Mouse (Mus musculus) MEL (cell line): ENCODE results near the gene Slc25a48. TPM values are rescaled to one million over a fixed set of nuclear protein-coding genes. Genes with fewer than 3 reads are reported as not detected.

Experiments
- DNase-seq: peaks from one replicate; pipeline ENCODE4 v3.0.0; 2011; ENCODE audit warnings: low read depth, low spot score
- H3K27ac ChIP-seq: 2 replicates; pipeline ENCODE4 v1.5.1; 2012; ENCODE audit warnings: low read depth, mild to moderate bottlenecking, control low read depth, low read length, moderate library complexity; ENCODE audit not compliant: control insufficient read depth
- H3K27me3 ChIP-seq, 2 experiments: fragments of 150-350 bp in 1 of 2; sonication (generic) in 1 of 2; 2 replicates each; pipeline ENCODE4 v1.6.1; 2012; ENCODE audit warnings: low read length in 2 of 2, mild to moderate bottlenecking in 2 of 2, improper control_type of control experiment in 1 of 2, moderate library complexity in 1 of 2; ENCODE audit not compliant: insufficient read depth in 2 of 2, control insufficient read depth in 1 of 2
- H3K36me3 ChIP-seq, 2 experiments: 2 replicates each; pipeline ENCODE4 v1.6.1; 2012 to 2014; ENCODE audit warnings: low read length in 2 of 2, improper control_type of control experiment in 1 of 2, inconsistent platforms in 1 of 2, mild to moderate bottlenecking in 1 of 2; ENCODE audit not compliant: insufficient read depth in 2 of 2, control insufficient read depth in 1 of 2
- H3K4me1 ChIP-seq, 2 experiments: fragments of 150-350 bp in 1 of 2; sonication (generic) in 1 of 2; 2 replicates each; pipeline ENCODE4 v1.6.1; 2012; ENCODE audit warnings: low read length in 2 of 2, improper control_type of control experiment in 1 of 2, mild to moderate bottlenecking in 1 of 2; ENCODE audit not compliant: insufficient read depth in 2 of 2, control insufficient read depth in 1 of 2
- H3K4me3 ChIP-seq, 2 experiments: fragments of 150-350 bp in 1 of 2; sonication (generic) in 1 of 2; 2 replicates each; pipeline ENCODE4 v1.5.1; 2012; ENCODE audit warnings: low read depth in 2 of 2, low read length in 2 of 2, mild to moderate bottlenecking in 2 of 2, moderate library complexity in 2 of 2, control low read depth in 1 of 2, improper control_type of control experiment in 1 of 2; ENCODE audit not compliant: control insufficient read depth in 1 of 2, insufficient read depth in 1 of 2
- H3K79me2 ChIP-seq: 2 replicates; pipeline ENCODE4 v1.6.1; 2012; ENCODE audit warnings: mild to moderate bottlenecking, low read length, moderate library complexity; ENCODE audit not compliant: control insufficient read depth, poor library complexity, insufficient read depth
- H3K9ac ChIP-seq: 2 replicates; pipeline ENCODE4 v1.6.1; 2012; ENCODE audit warnings: low read depth, mild to moderate bottlenecking, control low read depth, low read length, moderate library complexity; ENCODE audit not compliant: control insufficient read depth, poor library complexity, severe bottlenecking
- H3K9me3 ChIP-seq: fragments of 150-350 bp; sonication (generic); replicated peaks from 2 replicates; pipeline ENCODE4 v1.6.1; 2012; ENCODE audit warnings: mild to moderate bottlenecking, low read length, improper control_type of control experiment, moderate library complexity; ENCODE audit not compliant: insufficient read depth
- CHD1 ChIP-seq: IDR thresholded peaks from 2 replicates; pipeline ENCODE4 v1.6.1; 2012; ENCODE audit warnings: low read depth, mild to moderate bottlenecking, inconsistent platforms, low read length, improper control_type of control experiment
- CTCF ChIP-seq, 3 experiments: IDR thresholded peaks in 2 of 3; conservative IDR thresholded peaks in 1 of 3; 2 replicates each; pipeline ENCODE4 v1.5.1; 2011 to 2012; ENCODE audit warnings: low read length in 3 of 3, low read depth in 2 of 3, mild to moderate bottlenecking in 2 of 3, improper control_type of control experiment in 1 of 3, inconsistent platforms in 1 of 3, mixed read lengths in 1 of 3, moderate library complexity in 1 of 3; ENCODE audit not compliant: control insufficient read depth in 1 of 3, insufficient read depth in 1 of 3, poor library complexity in 1 of 3, severe bottlenecking in 1 of 3
- E2F4 ChIP-seq: IDR thresholded peaks from 2 replicates; pipeline ENCODE4 v1.6.1; 2011; ENCODE audit warnings: low read depth, low read length, improper control_type of control experiment, borderline replicate concordance
- ETS1 ChIP-seq: IDR thresholded peaks from 2 replicates; pipeline ENCODE4 v1.6.1; 2012; ENCODE audit warnings: low read depth, mild to moderate bottlenecking, inconsistent platforms, low read length, improper control_type of control experiment, moderate library complexity
- GATA1 ChIP-seq: IDR thresholded peaks from 2 replicates; pipeline ENCODE4 v1.6.1; 2011; ENCODE audit warnings: low read depth, low read length, improper control_type of control experiment
- KAT2A ChIP-seq: conservative IDR thresholded peaks from 2 replicates; pipeline ENCODE4 v1.6.1; 2012; ENCODE audit warnings: low read depth, low read length, improper control_type of control experiment, inconsistent platforms
- MAX ChIP-seq: IDR thresholded peaks from 2 replicates; pipeline ENCODE4 v1.6.1; 2011; ENCODE audit warnings: low read length, improper control_type of control experiment
- MAZ ChIP-seq: IDR thresholded peaks from 2 replicates; pipeline ENCODE4 v1.6.1; 2012; ENCODE audit warnings: low read depth, mild to moderate bottlenecking, inconsistent platforms, low read length, improper control_type of control experiment
- MEF2A ChIP-seq: IDR thresholded peaks from 2 replicates; pipeline ENCODE4 v1.6.1; 2014; ENCODE audit warnings: low read depth, mild to moderate bottlenecking, inconsistent platforms, low read length, improper control_type of control experiment; ENCODE audit not compliant: poor library complexity, insufficient replicate concordance, severe bottlenecking; ENCODE audit errors: extremely low read depth
- MXI1 ChIP-seq: IDR thresholded peaks from 2 replicates; pipeline ENCODE4 v1.6.1; 2011; ENCODE audit warnings: mild to moderate bottlenecking, low read depth, low read length, improper control_type of control experiment
- MYC ChIP-seq: IDR thresholded peaks from 2 replicates; pipeline ENCODE4 v1.6.1; 2011; ENCODE audit warnings: low read depth, mild to moderate bottlenecking, low read length, improper control_type of control experiment, moderate library complexity
- NELFE ChIP-seq: IDR thresholded peaks from 2 replicates; pipeline ENCODE4 v1.6.1; 2011; ENCODE audit warnings: low read depth, low read length, improper control_type of control experiment
- NRF1 ChIP-seq: IDR thresholded peaks from 2 replicates; pipeline ENCODE4 v1.6.1; 2014; ENCODE audit warnings: low read depth, mild to moderate bottlenecking, inconsistent platforms, low read length, improper control_type of control experiment, moderate library complexity; ENCODE audit not compliant: poor library complexity, insufficient read depth, severe bottlenecking
- POLR2A ChIP-seq, 2 experiments: IDR thresholded peaks; 2 replicates each; pipeline ENCODE4 v1.6.1; 2011 to 2012; ENCODE audit warnings: low read length in 2 of 2, mild to moderate bottlenecking in 2 of 2, control low read depth in 1 of 2, improper control_type of control experiment in 1 of 2, low read depth in 1 of 2, moderate library complexity in 1 of 2; ENCODE audit not compliant: control insufficient read depth in 1 of 2, insufficient read depth in 1 of 2, poor library complexity in 1 of 2
- POLR2AphosphoS5 ChIP-seq: IDR thresholded peaks from 2 replicates; pipeline ENCODE4 v1.6.1; 2012; ENCODE audit warnings: low read depth, borderline replicate concordance, mild to moderate bottlenecking, inconsistent platforms, low read length, moderate library complexity, mixed read lengths
- RCOR1 ChIP-seq: IDR thresholded peaks from 2 replicates; pipeline ENCODE4 v1.6.1; 2012; ENCODE audit warnings: low read depth, mild to moderate bottlenecking, inconsistent platforms, low read length, improper control_type of control experiment
- SIN3A ChIP-seq: IDR thresholded peaks from 2 replicates; pipeline ENCODE4 v1.6.1; 2012; ENCODE audit warnings: low read length, improper control_type of control experiment, inconsistent platforms
- TAL1 ChIP-seq: IDR thresholded peaks from 2 replicates; pipeline ENCODE4 v1.6.1; 2012; ENCODE audit warnings: mild to moderate bottlenecking, inconsistent platforms, low read length, moderate library complexity, mixed read lengths
- TCF12 ChIP-seq: IDR thresholded peaks from 2 replicates; pipeline ENCODE4 v1.6.1; 2014; ENCODE audit warnings: low read depth, mild to moderate bottlenecking, inconsistent platforms, low read length, improper control_type of control experiment, moderate library complexity
- ZC3H11A ChIP-seq: IDR thresholded peaks from 2 replicates; pipeline ENCODE4 v1.6.1; 2012; ENCODE audit warnings: low read depth, mild to moderate bottlenecking, inconsistent platforms, low read length, improper control_type of control experiment
- ZNF384 ChIP-seq: IDR thresholded peaks from 2 replicates; pipeline ENCODE4 v1.6.1; 2012; ENCODE audit warnings: low read depth, mild to moderate bottlenecking, inconsistent platforms, low read length, improper control_type of control experiment
- polyA plus RNA-seq, 2 experiments: library from polyadenylated mRNA; stranded (reverse) in 1 of 2; unstranded in 1 of 2; fragments of >175 nt in 1 of 2; fragments of >200 nt in 1 of 2; gene quantifications; 2 replicates each; pipeline versions ENCODE4 v1.2.1 to v1.2.4; 2012; ENCODE audit warnings: low replicate concordance in 2 of 2, low read depth in 1 of 2; ENCODE audit not compliant: insufficient read length in 2 of 2, insufficient read depth in 1 of 2, missing spikeins in 1 of 2
- total RNA-seq: library from RNA; depleted of rRNA; stranded (reverse); fragments of 300-350 nt; gene quantifications from 2 replicates; pipeline ENCODE4 v1.2.3, GENCODE M21; 2012; rRNA removed

Slc25a48 gene
- not detected in 2 replicates for total RNA-seq
- polyA plus RNA-seq = not detected

- Histone ChIP-seq H3K79me2 (no peaks in the 10 kb centered on the region), H3K4me3 (no peak within 1 kb of the TSS), H3K9ac (no peak within 1 kb of the TSS), H3K27me3 (no peaks in the 10 kb centered on the region), H3K4me1 (no peaks in the 10 kb centered on the region), H3K36me3 (no peaks in the 10 kb centered on the region), H3K9me3 (no peaks in the 10 kb centered on the region), H3K27ac (no peak within 1 kb of the TSS)
- TF ChIP-seq MXI1 (no peak), MAZ (no peak), CHD1 (no peak), TCF12 (no peak), KAT2A (no peak), POLR2AphosphoS5 (no peak), TAL1 (no peak), NELFE (no peak), NRF1 (no peak), ZC3H11A (no peak), MAX (no peak), MEF2A (no peak), RCOR1 (no peak), ETS1 (no peak), ZNF384 (no peak), SIN3A (no peak)
- DNase-seq = no peak
Measured at GRCm38 (mm10) chr13:56438211-56439075, at the start of gene Slc25a48. Gene Slc25a48, plus strand, starts transcription at chr13:56438355.

GRCm38 (mm10) chr13:56397572-56397971, 40.6 kb upstream of the Slc25a48 start:
- no peaks in the 10 kb centered on the region for H3K9me3 ChIP-seq
- no peak for DNase-seq
- H3K9ac ChIP-seq = no peak overlapping the region
- no peaks in the 10 kb centered on the region for H3K79me2 ChIP-seq
- no peaks in the 10 kb centered on the region for H3K27me3 ChIP-seq
- H3K36me3 ChIP-seq = no peaks in the 10 kb centered on the region
- TF ChIP-seq MEF2A = no peak
- no peak for TF ChIP-seq CTCF (IDR thresholded peaks at IDR 0.05 in 2 of 3, conservative IDR thresholded peaks at IDR 0.05 in 1 of 3; ENCODE audit: control insufficient read depth in 1 of 3, insufficient read depth in 1 of 3, low read depth in 2 of 3, low read length in 3 of 3, poor library complexity in 1 of 3, severe bottlenecking in 1 of 3)
- TF ChIP-seq MAZ = no peak
- TF ChIP-seq E2F4 = no peak
- TF ChIP-seq ZNF384 = no peak
- TF ChIP-seq ZC3H11A = no peak
- no peak for TF ChIP-seq GATA1
- TF ChIP-seq MYC = no peak
- no peak for TF ChIP-seq POLR2A (IDR thresholded peaks at IDR 0.05; ENCODE audit: control insufficient read depth in 1 of 2, insufficient read depth in 1 of 2, low read depth in 1 of 2, low read length in 2 of 2, poor library complexity in 1 of 2)
- H3K27ac ChIP-seq = no peak overlapping the region
- no peaks in the 10 kb centered on the region for H3K4me1 ChIP-seq
- no peak overlapping the region for H3K4me3 ChIP-seq
